Mouse (Mus musculus): ENCODE results near the gene Gm12248. TPM values are rescaled to one million over a fixed set of nuclear protein-coding genes. Genes with fewer than 3 reads are reported as not detected.

Gm12248 gene
- polyA plus RNA-seq, 1 experiment = 1.5 TPM

DNA sequence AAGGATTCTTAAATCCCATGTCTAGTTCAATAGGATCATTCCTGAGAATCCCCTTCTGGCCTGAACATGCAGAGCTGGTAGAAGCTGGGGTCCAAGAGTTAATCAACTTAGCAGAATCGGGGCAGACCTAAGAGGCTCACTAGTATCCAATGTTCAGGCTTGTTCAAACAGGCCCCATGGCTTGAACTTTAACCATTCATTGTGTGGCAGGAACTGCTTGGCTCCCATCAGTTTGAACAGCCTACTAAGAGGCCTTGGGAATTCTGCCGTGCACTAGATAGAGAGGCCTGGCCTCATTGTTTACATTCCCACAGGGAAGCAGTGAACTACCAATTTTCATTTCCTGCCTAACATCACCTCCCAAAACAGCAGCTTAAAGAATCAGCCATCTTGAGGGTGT, 71.3 kb downstream of the Gm12248 start:
- TF ChIP-seq CTCF (IDR thresholded peaks at IDR 0.05; ENCODE audit: control insufficient read depth, insufficient read depth, insufficient replicate concordance, low read depth, low read length) (no peak), POLR2A (IDR thresholded peaks at IDR 0.05; ENCODE audit: control insufficient read depth, low read depth, low read length) (no peak)
- no peaks in the 10 kb centered on the region for H3K27me3 ChIP-seq (ENCODE audit: control insufficient read depth, insufficient read depth, low read length)
- H3K36me3 ChIP-seq (ENCODE audit: control insufficient read depth, insufficient read depth, low read length) = no peaks in the 10 kb centered on the region; the same call in 1 of the 2 replicates
- H3K27ac ChIP-seq (ENCODE audit: control insufficient read depth, insufficient read depth, low read depth, low read length) = no peak overlapping the region
- H3K4me1 ChIP-seq (ENCODE audit: control insufficient read depth, insufficient read depth, low read length) = peaks cover 8% of the 10 kb centered on the region
- H3K4me3 ChIP-seq (ENCODE audit: control insufficient read depth, low read depth, low read length) = no peak overlapping the region

DNA sequence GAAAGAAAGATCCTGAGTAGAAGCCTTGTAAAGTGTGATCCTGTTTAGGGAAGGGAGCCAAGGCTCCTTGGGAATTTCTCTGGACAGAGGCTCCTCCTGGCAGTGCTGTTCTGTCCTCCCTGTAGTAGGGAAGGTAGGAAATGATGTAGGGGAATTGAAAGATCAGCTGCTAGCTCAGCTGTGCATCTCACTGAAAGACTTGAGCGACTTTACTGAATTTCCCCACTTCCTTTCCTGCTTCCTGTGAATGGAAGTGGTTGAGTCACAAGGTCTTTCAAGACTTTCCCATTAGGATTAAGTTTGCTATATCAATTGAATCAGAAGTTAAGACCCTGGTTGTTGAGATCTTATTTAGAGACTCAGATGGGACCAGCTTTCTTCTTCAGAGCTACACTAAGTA, 71.8 kb downstream of the Gm12248 start:
- no peaks in the 10 kb centered on the region for H3K36me3 ChIP-seq (ENCODE audit: control insufficient read depth, insufficient read depth, low read length)
- no peak overlapping the region for H3K4me3 ChIP-seq (ENCODE audit: control insufficient read depth, low read depth, low read length)
- H3K27me3 ChIP-seq (ENCODE audit: control insufficient read depth, insufficient read depth, low read length) = no peaks in the 10 kb centered on the region
- peaks cover 8% of the 10 kb centered on the region for H3K4me1 ChIP-seq (ENCODE audit: control insufficient read depth, insufficient read depth, low read length)
- no peak for TF ChIP-seq CTCF (IDR thresholded peaks at IDR 0.05; ENCODE audit: control insufficient read depth, insufficient read depth, insufficient replicate concordance, low read depth, low read length)
- TF ChIP-seq POLR2A (IDR thresholded peaks at IDR 0.05; ENCODE audit: control insufficient read depth, low read depth, low read length) = no peak
- H3K27ac ChIP-seq (ENCODE audit: control insufficient read depth, insufficient read depth, low read depth, low read length) = no peak overlapping the region

DNA sequence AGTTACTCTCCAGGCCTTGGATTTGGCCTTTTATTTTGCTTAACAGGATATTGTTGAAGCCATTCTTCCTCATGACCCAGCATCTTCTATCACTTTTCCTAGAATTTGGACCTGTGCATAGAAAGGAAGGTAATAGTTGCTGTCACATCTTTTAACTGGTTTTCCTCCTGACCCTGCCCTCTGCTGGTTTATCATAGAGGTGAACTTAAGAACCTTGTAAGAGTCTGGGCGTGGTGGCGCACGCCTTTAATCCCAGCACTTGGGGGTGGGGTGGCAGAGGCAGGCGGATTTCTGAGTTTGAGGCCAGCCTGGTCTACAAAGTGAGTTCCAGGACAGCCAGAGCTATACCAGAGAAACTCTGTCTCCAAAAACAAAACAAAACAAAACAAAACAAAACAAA, 74.2 kb downstream of the Gm12248 start:
- peaks cover 6% of the 10 kb centered on the region for H3K4me1 ChIP-seq (ENCODE audit: control insufficient read depth, insufficient read depth, low read length)
- no peak overlapping the region for H3K27ac ChIP-seq (ENCODE audit: control insufficient read depth, insufficient read depth, low read depth, low read length)
- H3K27me3 ChIP-seq (ENCODE audit: control insufficient read depth, insufficient read depth, low read length) = no peaks in the 10 kb centered on the region
- TF ChIP-seq POLR2A (IDR thresholded peaks at IDR 0.05; ENCODE audit: control insufficient read depth, low read depth, low read length) (no peak), CTCF (IDR thresholded peaks at IDR 0.05; ENCODE audit: control insufficient read depth, insufficient read depth, insufficient replicate concordance, low read depth, low read length) (no peak)
- no peaks in the 10 kb centered on the region for H3K36me3 ChIP-seq (ENCODE audit: control insufficient read depth, insufficient read depth, low read length)
- H3K4me3 ChIP-seq (ENCODE audit: control insufficient read depth, low read depth, low read length) = no peak overlapping the region

GRCm38 (mm10) chr11:58018287-58018686, 74.6 kb downstream of the Gm12248 start:
- Histone ChIP-seq H3K4me1 (ENCODE audit: control insufficient read depth, insufficient read depth, low read length) (peaks cover 6% of the 10 kb centered on the region), H3K4me3 (ENCODE audit: control insufficient read depth, low read depth, low read length) (no peak overlapping the region), H3K27ac (ENCODE audit: control insufficient read depth, insufficient read depth, low read depth, low read length) (no peak overlapping the region), H3K36me3 (ENCODE audit: control insufficient read depth, insufficient read depth, low read length) (no peaks in the 10 kb centered on the region), H3K27me3 (ENCODE audit: control insufficient read depth, insufficient read depth, low read length) (no peaks in the 10 kb centered on the region)
- TF ChIP-seq POLR2A (IDR thresholded peaks at IDR 0.05; ENCODE audit: control insufficient read depth, low read depth, low read length) (no peak), CTCF (IDR thresholded peaks at IDR 0.05; ENCODE audit: control insufficient read depth, insufficient read depth, insufficient replicate concordance, low read depth, low read length) (no peak)

DNA sequence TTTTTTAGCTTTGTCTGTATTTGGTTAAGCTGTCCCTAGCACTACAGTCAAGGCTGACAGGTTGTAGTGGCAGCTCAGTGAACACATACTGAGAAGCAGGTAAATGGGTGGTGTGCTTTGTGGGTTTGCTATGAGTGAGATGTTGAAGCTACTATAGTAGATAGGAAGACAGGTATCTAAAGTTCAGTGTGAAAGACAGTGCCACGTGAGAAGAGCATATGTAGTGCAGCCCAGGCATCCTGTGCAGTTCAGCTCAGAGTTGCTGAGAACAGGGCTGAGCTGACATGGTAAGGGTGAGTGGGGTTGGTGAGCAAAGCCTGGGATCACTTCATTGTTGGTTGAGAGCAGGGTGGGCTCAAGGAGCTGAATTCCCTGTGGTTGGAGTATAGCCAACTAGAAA, 75.5 kb downstream of the Gm12248 start:
- TF ChIP-seq POLR2A (IDR thresholded peaks at IDR 0.05; ENCODE audit: control insufficient read depth, low read depth, low read length) = no peak
- no peak for TF ChIP-seq CTCF (IDR thresholded peaks at IDR 0.05; ENCODE audit: control insufficient read depth, insufficient read depth, insufficient replicate concordance, low read depth, low read length)
- H3K27ac ChIP-seq (ENCODE audit: control insufficient read depth, insufficient read depth, low read depth, low read length) = no peak overlapping the region
- H3K4me3 ChIP-seq (ENCODE audit: control insufficient read depth, low read depth, low read length) = no peak overlapping the region
- H3K4me1 ChIP-seq (ENCODE audit: control insufficient read depth, insufficient read depth, low read length) = peaks cover 6% of the 10 kb centered on the region
- no peaks in the 10 kb centered on the region for H3K36me3 ChIP-seq (ENCODE audit: control insufficient read depth, insufficient read depth, low read length)
- H3K27me3 ChIP-seq (ENCODE audit: control insufficient read depth, insufficient read depth, low read length) = no peaks in the 10 kb centered on the region

- H3K4me3 ChIP-seq (ENCODE audit: control insufficient read depth, low read depth, low read length) = no peak overlapping the region
- H3K4me1 ChIP-seq (ENCODE audit: control insufficient read depth, insufficient read depth, low read length) = peaks cover 11% of the 10 kb centered on the region
- no peak for TF ChIP-seq POLR2A (IDR thresholded peaks at IDR 0.05; ENCODE audit: control insufficient read depth, low read depth, low read length)
- TF ChIP-seq CTCF (IDR thresholded peaks at IDR 0.05; ENCODE audit: control insufficient read depth, insufficient read depth, insufficient replicate concordance, low read depth, low read length) = no peak
- H3K27ac ChIP-seq (ENCODE audit: control insufficient read depth, insufficient read depth, low read depth, low read length) = no peak overlapping the region
- no peaks in the 10 kb centered on the region for H3K27me3 ChIP-seq (ENCODE audit: control insufficient read depth, insufficient read depth, low read length)
- H3K36me3 ChIP-seq (ENCODE audit: control insufficient read depth, insufficient read depth, low read length) = no peaks in the 10 kb centered on the region
These were observed 76.6 kb downstream of the Gm12248 start for GRCm38 (mm10) chr11:58016371-58016770.

DNA sequence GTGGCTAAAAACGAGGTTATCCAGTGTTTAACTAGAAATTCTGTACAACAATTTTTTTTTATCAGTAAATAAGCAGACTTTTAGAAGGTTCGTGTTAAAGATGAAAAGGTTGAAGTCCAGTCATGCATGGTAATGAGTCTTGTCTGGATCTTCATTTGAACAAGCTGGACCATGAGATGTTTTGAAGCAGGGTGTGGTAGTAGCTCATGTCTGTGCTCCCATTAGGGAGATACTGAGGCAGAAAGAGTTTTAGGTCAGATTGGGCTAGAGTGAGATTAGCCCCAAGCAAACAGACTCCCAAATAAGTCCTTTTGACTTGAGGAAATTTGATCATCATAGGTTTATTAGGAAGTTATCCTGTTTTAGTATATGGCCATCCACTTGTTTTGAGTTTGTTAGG, 77.6 kb downstream of the Gm12248 start:
- Histone ChIP-seq H3K4me3 (ENCODE audit: control insufficient read depth, low read depth, low read length) (no peak overlapping the region), H3K4me1 (ENCODE audit: control insufficient read depth, insufficient read depth, low read length) (peaks cover 11% of the 10 kb centered on the region)
- TF ChIP-seq CTCF (IDR thresholded peaks at IDR 0.05; ENCODE audit: control insufficient read depth, insufficient read depth, insufficient replicate concordance, low read depth, low read length) (no peak), POLR2A (IDR thresholded peaks at IDR 0.05; ENCODE audit: control insufficient read depth, low read depth, low read length) (no peak)

GRCm38 (mm10) chr11:58014604-58015003, 78.3 kb downstream of the Gm12248 start:
- Histone ChIP-seq H3K27me3 (ENCODE audit: control insufficient read depth, insufficient read depth, low read length) (no peaks in the 10 kb centered on the region), H3K4me1 (ENCODE audit: control insufficient read depth, insufficient read depth, low read length) (peaks cover 11% of the 10 kb centered on the region), H3K36me3 (ENCODE audit: control insufficient read depth, insufficient read depth, low read length) (no peaks in the 10 kb centered on the region), H3K27ac (ENCODE audit: control insufficient read depth, insufficient read depth, low read depth, low read length) (no peak overlapping the region), H3K4me3 (ENCODE audit: control insufficient read depth, low read depth, low read length) (no peak overlapping the region)
- TF ChIP-seq CTCF (IDR thresholded peaks at IDR 0.05; ENCODE audit: control insufficient read depth, insufficient read depth, insufficient replicate concordance, low read depth, low read length) (no peak), POLR2A (IDR thresholded peaks at IDR 0.05; ENCODE audit: control insufficient read depth, low read depth, low read length) (no peak)

More for the DNA sequence above, 77.6 kb downstream of the Gm12248 start:
- H3K27ac ChIP-seq (ENCODE audit: control insufficient read depth, insufficient read depth, low read depth, low read length) = no peak overlapping the region
- H3K36me3 ChIP-seq (ENCODE audit: control insufficient read depth, insufficient read depth, low read length) = no peaks in the 10 kb centered on the region
- no peaks in the 10 kb centered on the region for H3K27me3 ChIP-seq (ENCODE audit: control insufficient read depth, insufficient read depth, low read length)

Other genes with a start within 250 kb of the Gm12248 start
- gene Larp1, start 84.1 kb downstream of the Gm12248 start, polyA plus RNA-seq (2012; rRNA removed) = 123 and 129 TPM in 2 replicates
- 17.6 and 22.8 TPM in 2 replicates for gene Cnot8, start 11.0 kb upstream of the Gm12248 start, polyA plus RNA-seq (2012; rRNA removed)
- gene Gemin5, start 75.4 kb upstream of the Gm12248 start, polyA plus RNA-seq (2012; rRNA removed) = 27.8 and 36.4 TPM in 2 replicates
- gene Mrpl22, start 78.5 kb upstream of the Gm12248 start, polyA plus RNA-seq (2012; rRNA removed) = 39.4 and 43.3 TPM in 2 replicates
- 0.59 and 0.61 TPM in 2 replicates for gene Igtp, start 106.4 kb upstream of the Gm12248 start, polyA plus RNA-seq (2012; rRNA removed)
- 0.48 and 0.79 TPM in 2 replicates for gene Irgm2, start 106.5 kb upstream of the Gm12248 start, polyA plus RNA-seq (2012; rRNA removed)
- 0.13 and 0.75 TPM in 2 replicates for gene 4930438A08Rik, start 181.7 kb upstream of the Gm12248 start, polyA plus RNA-seq (2012; rRNA removed)
- gene Zfp692, start 213.9 kb upstream of the Gm12248 start, polyA plus RNA-seq (2012; rRNA removed) = 11.2 and 14.0 TPM in 2 replicates
- gene Zfp672, start 237.2 kb upstream of the Gm12248 start, polyA plus RNA-seq (2012; rRNA removed) = 43.7 and 48.9 TPM in 2 replicates
- 8.6 and 9.5 TPM in 2 replicates for gene Sh3bp5l, start 237.6 kb upstream of the Gm12248 start, polyA plus RNA-seq (2012; rRNA removed)

Data from testis, adult 2 months (tissue).